Mouse (Mus musculus): ENCODE results near the gene Xrcc3. TPM values are rescaled to one million over a fixed set of nuclear protein-coding genes. Genes with fewer than 3 reads are reported as not detected.

Xrcc3 gene
- polyA plus RNA-seq (2012; rRNA removed), result 5.3 and 6.0 TPM in 2 replicates

GRCm38 (mm10) chr12:111813766-111814617 is at the start of gene Xrcc3, which contains the start of gene Zfyve21:
Gene Xrcc3 (minus strand): TSS chr12:111813873.
Gene Zfyve21 (plus strand): TSS chr12:111814170.
- peak within 1 kb of the TSS; percentile 79 for H3K4me3 ChIP-seq (ENCODE audit: insufficient read depth, low read depth, low read length)
- H3K4me1 ChIP-seq (ENCODE audit: control insufficient read depth, insufficient read depth, low read length), result peaks cover 10% of the 10 kb centered on the region; the same call in 1 of the 2 replicates
- TF ChIP-seq CTCF (conservative IDR thresholded peaks at IDR 0.05; ENCODE audit: insufficient read depth, insufficient read length, low read depth, low read length) (no peak), POLR2A (IDR thresholded peaks at IDR 0.05; ENCODE audit: low read depth, low read length) (peak; percentile 72)
- WGBS, result 1% methylated on average over 87 of the region's 87 CpGs
- DNase-seq, result peak; percentile 100
- H3K36me3 ChIP-seq (ENCODE audit: control insufficient read depth, insufficient read depth, low read length), result no peaks in the 10 kb centered on the region
- peak within 1 kb of the TSS; percentile 92 for H3K27ac ChIP-seq (ENCODE audit: insufficient read depth, low read depth, low read length)
- H3K27me3 ChIP-seq (replicated peaks; ENCODE audit: control insufficient read depth, insufficient read depth, low read length), result no peaks in the 10 kb centered on the region

GRCm38 (mm10) chr12:111855448-111855847 is 41.8 kb upstream of the Xrcc3 start:
- no peaks in the 10 kb centered on the region for H3K27me3 ChIP-seq (replicated peaks; ENCODE audit: control insufficient read depth, insufficient read depth, low read length)
- H3K4me1 ChIP-seq (ENCODE audit: control insufficient read depth, insufficient read depth, low read length), result no peaks in the 10 kb centered on the region
- TF ChIP-seq POLR2A (IDR thresholded peaks at IDR 0.05; ENCODE audit: low read depth, low read length), result no peak
- TF ChIP-seq CTCF (conservative IDR thresholded peaks at IDR 0.05; ENCODE audit: insufficient read depth, insufficient read length, low read depth, low read length), result no peak
- no peak overlapping the region for H3K4me3 ChIP-seq (ENCODE audit: insufficient read depth, low read depth, low read length)
- no peak overlapping the region for H3K27ac ChIP-seq (ENCODE audit: insufficient read depth, low read depth, low read length)
- 91% methylated on average over 2 of the region's 2 CpGs for WGBS
- no peak for DNase-seq
- no peaks in the 10 kb centered on the region for H3K36me3 ChIP-seq (ENCODE audit: control insufficient read depth, insufficient read depth, low read length)

- Histone ChIP-seq H3K4me1 (ENCODE audit: control insufficient read depth, insufficient read depth, low read length) (no peaks in the 10 kb centered on the region), H3K27ac (ENCODE audit: insufficient read depth, low read depth, low read length) (no peak overlapping the region), H3K36me3 (ENCODE audit: control insufficient read depth, insufficient read depth, low read length) (no peaks in the 10 kb centered on the region), H3K27me3 (replicated peaks; ENCODE audit: control insufficient read depth, insufficient read depth, low read length) (no peaks in the 10 kb centered on the region), H3K4me3 (ENCODE audit: insufficient read depth, low read depth, low read length) (no peak overlapping the region)
- 61% methylated on average over 4 of the region's 4 CpGs for WGBS
- no peak for DNase-seq
- TF ChIP-seq CTCF (conservative IDR thresholded peaks at IDR 0.05; ENCODE audit: insufficient read depth, insufficient read length, low read depth, low read length) (no peak), POLR2A (IDR thresholded peaks at IDR 0.05; ENCODE audit: low read depth, low read length) (no peak)
Observed at GRCm38 (mm10) chr12:111853546-111853945, 39.9 kb upstream of the Xrcc3 start.

- peak; percentile 70 for DNase-seq
- Histone ChIP-seq H3K36me3 (ENCODE audit: control insufficient read depth, insufficient read depth, low read length) (no peaks in the 10 kb centered on the region), H3K27me3 (replicated peaks; ENCODE audit: control insufficient read depth, insufficient read depth, low read length) (no peaks in the 10 kb centered on the region), H3K4me3 (ENCODE audit: insufficient read depth, low read depth, low read length) (no peak overlapping the region), H3K4me1 (ENCODE audit: control insufficient read depth, insufficient read depth, low read length) (no peaks in the 10 kb centered on the region), H3K27ac (ENCODE audit: insufficient read depth, low read depth, low read length) (no peak overlapping the region)
- WGBS, result 31% methylated on average over 10 of the region's 10 CpGs
- TF ChIP-seq CTCF (conservative IDR thresholded peaks at IDR 0.05; ENCODE audit: insufficient read depth, insufficient read length, low read depth, low read length) (no peak), POLR2A (IDR thresholded peaks at IDR 0.05; ENCODE audit: low read depth, low read length) (no peak)
Observed at GRCm38 (mm10) chr12:111853011-111853436, 39.4 kb upstream of the Xrcc3 start.

GRCm38 (mm10) chr12:111851745-111852144 is 38.1 kb upstream of the Xrcc3 start:
- H3K36me3 ChIP-seq (ENCODE audit: control insufficient read depth, insufficient read depth, low read length), result no peaks in the 10 kb centered on the region
- TF ChIP-seq POLR2A (IDR thresholded peaks at IDR 0.05; ENCODE audit: low read depth, low read length), result no peak
- TF ChIP-seq CTCF (conservative IDR thresholded peaks at IDR 0.05; ENCODE audit: insufficient read depth, insufficient read length, low read depth, low read length), result no peak
- no peak overlapping the region for H3K27ac ChIP-seq (ENCODE audit: insufficient read depth, low read depth, low read length)
- no peak for DNase-seq
- 87% methylated on average over 5 of the region's 5 CpGs for WGBS
- H3K4me1 ChIP-seq (ENCODE audit: control insufficient read depth, insufficient read depth, low read length), result no peaks in the 10 kb centered on the region
- H3K4me3 ChIP-seq (ENCODE audit: insufficient read depth, low read depth, low read length), result no peak overlapping the region
- H3K27me3 ChIP-seq (replicated peaks; ENCODE audit: control insufficient read depth, insufficient read depth, low read length), result no peaks in the 10 kb centered on the region

- Histone ChIP-seq H3K36me3 (ENCODE audit: control insufficient read depth, insufficient read depth, low read length) (no peaks in the 10 kb centered on the region), H3K4me1 (ENCODE audit: control insufficient read depth, insufficient read depth, low read length) (no peaks in the 10 kb centered on the region), H3K4me3 (ENCODE audit: insufficient read depth, low read depth, low read length) (no peak overlapping the region), H3K27me3 (replicated peaks; ENCODE audit: control insufficient read depth, insufficient read depth, low read length) (no peaks in the 10 kb centered on the region), H3K27ac (ENCODE audit: insufficient read depth, low read depth, low read length) (no peak overlapping the region)
- 80% methylated on average over 2 of the region's 2 CpGs for WGBS
- no peak for TF ChIP-seq POLR2A (IDR thresholded peaks at IDR 0.05; ENCODE audit: low read depth, low read length)
- TF ChIP-seq CTCF (conservative IDR thresholded peaks at IDR 0.05; ENCODE audit: insufficient read depth, insufficient read length, low read depth, low read length), result peak; percentile 14; the same call in 1 of the 2 replicates
- DNase-seq, result no peak
Observed at GRCm38 (mm10) chr12:111851235-111851634, 37.6 kb upstream of the Xrcc3 start.

- H3K4me3 ChIP-seq (ENCODE audit: insufficient read depth, low read depth, low read length), result no peak overlapping the region
- no peaks in the 10 kb centered on the region for H3K27me3 ChIP-seq (replicated peaks; ENCODE audit: control insufficient read depth, insufficient read depth, low read length)
- H3K36me3 ChIP-seq (ENCODE audit: control insufficient read depth, insufficient read depth, low read length), result no peaks in the 10 kb centered on the region
- no peak for DNase-seq
- H3K4me1 ChIP-seq (ENCODE audit: control insufficient read depth, insufficient read depth, low read length), result no peaks in the 10 kb centered on the region
- WGBS, result 71% methylated on average over 9 of the region's 9 CpGs
- no peak for TF ChIP-seq POLR2A (IDR thresholded peaks at IDR 0.05; ENCODE audit: low read depth, low read length)
- TF ChIP-seq CTCF (conservative IDR thresholded peaks at IDR 0.05; ENCODE audit: insufficient read depth, insufficient read length, low read depth, low read length), result no peak
- no peak overlapping the region for H3K27ac ChIP-seq (ENCODE audit: insufficient read depth, low read depth, low read length)
Observed at GRCm38 (mm10) chr12:111848300-111848798, 34.7 kb upstream of the Xrcc3 start.
